Mouse (Mus musculus) CH12.LX (cell line): ENCODE measurements at regions not wholly inside any gene's neighbourhood (a gene's known extent, or its start where the extent isn't known, plus 50 kb on each side); places are given as distances from the start of the nearest gene placed in this dataset.
A peak's percentile ranks its signal among the peaks of the same experiment; 100 is the strongest.

Experiments
- DNase-seq: peaks from one replicate; pipeline ENCODE4 v3.0.0-alpha.2; 2013; ENCODE audit errors: extremely low read depth
- H3K27ac ChIP-seq: 2 replicates; pipeline ENCODE4 v1.5.1; 2012; ENCODE audit warnings: low read depth, mild to moderate bottlenecking, control low read depth, moderate library complexity; ENCODE audit not compliant: insufficient read depth
- H3K27me3 ChIP-seq: replicated peaks from 2 replicates; pipeline ENCODE3; 2012; ENCODE audit warnings: inconsistent platforms
- H3K36me3 ChIP-seq, 2 experiments: replicated peaks in 1 of 2; 2 replicates each; pipeline versions ENCODE3 to v1.6.1; 2012; ENCODE audit warnings: inconsistent platforms in 1 of 2, low read length in 1 of 2, mild to moderate bottlenecking in 1 of 2, mixed read lengths in 1 of 2, moderate library complexity in 1 of 2; ENCODE audit not compliant: control insufficient read depth in 1 of 2, insufficient read depth in 1 of 2
- H3K4me1 ChIP-seq, 2 experiments: 2 replicates each; pipeline ENCODE4 v1.6.1; 2012; ENCODE audit warnings: inconsistent platforms in 1 of 2, moderate library complexity in 1 of 2; ENCODE audit not compliant: insufficient read depth in 2 of 2, control insufficient read depth in 1 of 2
- H3K4me2 ChIP-seq: 2 replicates; pipeline ENCODE4 v1.6.1; 2012; ENCODE audit warnings: low read depth, mild to moderate bottlenecking, control low read depth; ENCODE audit not compliant: poor library complexity, insufficient read depth, severe bottlenecking
- H3K4me3 ChIP-seq, 3 experiments: fragments of 150-350 bp in 1 of 3; sonication (generic) in 1 of 3; replicated peaks in 1 of 3; 2 replicates each; pipeline versions ENCODE3 to v1.5.1; 2011 to 2012; ENCODE audit warnings: low read depth in 2 of 3, low read length in 2 of 3, mild to moderate bottlenecking in 2 of 3, moderate library complexity in 2 of 3, control low read depth in 1 of 3, improper control_type of control experiment in 1 of 3, inconsistent platforms in 1 of 3, mixed read lengths in 1 of 3; ENCODE audit not compliant: poor library complexity in 1 of 3
- H3K79me2 ChIP-seq: replicated peaks from 2 replicates; pipeline ENCODE4 v1.6.1; 2012; ENCODE audit warnings: mild to moderate bottlenecking, moderate library complexity; ENCODE audit not compliant: control insufficient read depth, poor library complexity, insufficient read depth, severe bottlenecking; ENCODE audit errors: extremely low read depth
- H3K9ac ChIP-seq: 2 replicates; pipeline ENCODE4 v1.6.1; 2012; ENCODE audit warnings: low read depth, mild to moderate bottlenecking, control low read depth, moderate library complexity; ENCODE audit not compliant: insufficient read depth
- H3K9me3 ChIP-seq: replicated peaks from 2 replicates; pipeline ENCODE3; 2012; ENCODE audit warnings: low read length, inconsistent platforms, mixed read lengths
- BHLHE40 ChIP-seq: IDR thresholded peaks from 2 replicates; pipeline ENCODE4 v1.6.1; 2011; ENCODE audit warnings: mild to moderate bottlenecking, low read depth, low read length, improper control_type of control experiment
- CHD2 ChIP-seq: IDR thresholded peaks from 2 replicates; pipeline ENCODE4 v1.6.1; 2011; ENCODE audit warnings: low read length, improper control_type of control experiment
- CTCF ChIP-seq, 2 experiments: IDR thresholded peaks in 1 of 2; conservative IDR thresholded peaks in 1 of 2; 2 replicates each; pipeline ENCODE4 v1.5.1; 2011 to 2012; ENCODE audit warnings: low read depth in 2 of 2, low read length in 2 of 2, improper control_type of control experiment in 1 of 2, inconsistent platforms in 1 of 2, mild to moderate bottlenecking in 1 of 2, moderate library complexity in 1 of 2
- E2F4 ChIP-seq: IDR thresholded peaks from 2 replicates; pipeline ENCODE4 v1.6.1; 2011; ENCODE audit warnings: low read depth, low read length, improper control_type of control experiment; ENCODE audit not compliant: insufficient replicate concordance
- ELF1 ChIP-seq: IDR thresholded peaks from 2 replicates; pipeline ENCODE4 v1.6.1; 2014; ENCODE audit warnings: low read depth, mild to moderate bottlenecking, inconsistent platforms, low read length, improper control_type of control experiment
- ETS1 ChIP-seq: conservative IDR thresholded peaks from 2 replicates; pipeline ENCODE4 v1.6.1; 2012; ENCODE audit warnings: low read depth, mild to moderate bottlenecking, inconsistent platforms, low read length, improper control_type of control experiment, moderate library complexity
- GABPA ChIP-seq: IDR thresholded peaks from 2 replicates; pipeline ENCODE4 v1.6.1; 2012; ENCODE audit warnings: low read depth, low read length, improper control_type of control experiment, inconsistent platforms; ENCODE audit not compliant: insufficient replicate concordance
- IRF4 ChIP-seq: IDR thresholded peaks from 2 replicates; pipeline ENCODE4 v1.6.1; 2014; ENCODE audit warnings: low read depth, mild to moderate bottlenecking, inconsistent platforms, low read length, improper control_type of control experiment
- JUN ChIP-seq: IDR thresholded peaks from 2 replicates; pipeline ENCODE4 v1.6.1; 2011; ENCODE audit warnings: low read depth, mild to moderate bottlenecking, low read length, improper control_type of control experiment, moderate library complexity; ENCODE audit not compliant: insufficient read depth
- JUND ChIP-seq: conservative IDR thresholded peaks from 2 replicates; pipeline ENCODE4 v1.6.1; 2011; ENCODE audit warnings: low read depth, low read length, improper control_type of control experiment
- MAFK ChIP-seq: IDR thresholded peaks from 2 replicates; pipeline ENCODE4 v1.6.1; 2011; ENCODE audit warnings: low read length, improper control_type of control experiment; ENCODE audit not compliant: insufficient replicate concordance
- MXI1 ChIP-seq: IDR thresholded peaks from 2 replicates; pipeline ENCODE4 v1.6.1; 2011; ENCODE audit warnings: mild to moderate bottlenecking, low read depth, low read length, improper control_type of control experiment
- MYC ChIP-seq: IDR thresholded peaks from 2 replicates; pipeline ENCODE4 v1.6.1; 2011; ENCODE audit warnings: low read depth, mild to moderate bottlenecking, improper control_type of control experiment, low read length
- POLR2A ChIP-seq: IDR thresholded peaks from 2 replicates; pipeline ENCODE4 v1.6.1; 2011; ENCODE audit warnings: low read depth, mild to moderate bottlenecking, improper control_type of control experiment, low read length
- POLR2AphosphoS2 ChIP-seq: IDR thresholded peaks from 2 replicates; pipeline ENCODE4 v1.6.1; 2011; ENCODE audit warnings: low read depth, low read length, improper control_type of control experiment
- RAD21 ChIP-seq: IDR thresholded peaks from 2 replicates; pipeline ENCODE4 v1.6.1; 2011; ENCODE audit warnings: low read depth, mild to moderate bottlenecking, low read length, improper control_type of control experiment, moderate library complexity
- RCOR1 ChIP-seq: conservative IDR thresholded peaks from 2 replicates; pipeline ENCODE4 v1.6.1; 2012; ENCODE audit warnings: low read depth, mild to moderate bottlenecking, inconsistent platforms, low read length, improper control_type of control experiment
- SMC3 ChIP-seq: IDR thresholded peaks from 2 replicates; pipeline ENCODE4 v1.6.1; 2011; ENCODE audit warnings: low read depth, low read length, improper control_type of control experiment
- ZC3H11A ChIP-seq: IDR thresholded peaks from 2 replicates; pipeline ENCODE4 v1.6.1; 2012; ENCODE audit warnings: low read depth, mild to moderate bottlenecking, inconsistent platforms, low read length, improper control_type of control experiment
- ZNF384 ChIP-seq: IDR thresholded peaks from 2 replicates; pipeline ENCODE4 v1.6.1; 2012; ENCODE audit warnings: low read depth, low read length, improper control_type of control experiment, inconsistent platforms
- dilution Hi-C: fragments of 300-500 bp; cut with MboI; formaldehyde crosslinking; loops from 2 replicates; pipeline ENCODE4 v1.14.3; 2020; ENCODE audit warnings: low sequenced_read_pairs; ENCODE audit not compliant: extremely low pct_unique_long_range_greater_than_20kb, extremely low pct_ligation_motif_present
- in situ Hi-C: fragments of 300-500 bp; cut with MboI; formaldehyde crosslinking; loops from 3 replicates; pipeline ENCODE4 v1.14.3; 2019; ENCODE audit warnings: low sequenced_read_pairs, low pct_ligation_motif_present, low pct_unique_long_range_greater_than_20kb, mixed read lengths

DNA sequence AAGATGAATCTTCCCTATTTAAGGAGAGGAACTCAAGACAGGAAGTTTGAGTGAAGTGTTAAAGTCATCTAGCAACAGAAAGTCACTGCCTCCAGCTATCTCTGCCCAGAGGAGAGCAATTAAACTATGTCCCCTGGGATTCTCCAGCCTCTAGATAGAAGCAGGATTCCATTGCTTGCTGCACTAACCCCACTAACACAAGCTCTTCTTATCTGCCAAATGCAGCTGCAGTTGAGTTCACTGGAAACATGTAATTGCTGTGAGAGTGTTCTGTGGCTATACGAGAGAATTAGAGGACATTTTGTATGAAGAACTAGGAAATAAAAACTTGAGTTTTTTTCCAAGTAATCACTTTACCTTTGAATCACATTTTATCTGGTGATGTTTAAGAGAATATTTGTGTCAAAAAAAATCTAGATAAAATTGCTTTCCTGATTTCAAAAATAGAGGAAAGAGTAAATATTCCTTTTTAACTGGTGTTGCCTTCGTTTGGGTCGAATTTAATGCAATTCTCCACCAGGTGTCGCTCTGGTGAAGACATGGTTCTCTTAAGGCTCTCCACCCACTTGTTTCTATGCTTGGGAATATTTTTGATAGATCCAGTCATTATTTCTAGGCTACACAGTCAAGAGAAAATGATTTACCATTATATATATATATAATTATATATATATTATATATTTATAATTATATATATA lies 121.1 kb upstream of the Bmp2 start:
- Histone ChIP-seq H3K4me2 (no peak overlapping the region), H3K36me3 (no peaks in the 10 kb centered on the region), H3K27me3 (no peaks in the 10 kb centered on the region), H3K79me2 (no peaks in the 10 kb centered on the region), H3K4me3 (no peak overlapping the region), H3K27ac (no peak overlapping the region), H3K9ac (no peak overlapping the region), H3K9me3 (peaks cover 17% of the 10 kb centered on the region), H3K4me1 (peaks cover 0 to 10% of the 10 kb centered on the region in 2 experiments; a peak in 2 of 4 replicates)
- peak; percentile 18 for DNase-seq
- TF ChIP-seq MAFK: no peak
- peak; percentile 36 for TF ChIP-seq RAD21
- no peak for TF ChIP-seq ETS1
- no peak for TF ChIP-seq ZNF384
- peak; percentile 42; the same call in 1 of the 2 replicates for TF ChIP-seq SMC3
- TF ChIP-seq CTCF (conservative IDR thresholded peaks at IDR 0.05 in 1 of 2, IDR thresholded peaks at IDR 0.05 in 1 of 2; ENCODE audit: low read depth in 2 of 2, low read length in 2 of 2): peak in 1 of 2 experiments; percentile 46; a peak in 2 of 4 replicates
- dilution Hi-C loops (no loop called here), in situ Hi-C loops (no loop called here)

DNA sequence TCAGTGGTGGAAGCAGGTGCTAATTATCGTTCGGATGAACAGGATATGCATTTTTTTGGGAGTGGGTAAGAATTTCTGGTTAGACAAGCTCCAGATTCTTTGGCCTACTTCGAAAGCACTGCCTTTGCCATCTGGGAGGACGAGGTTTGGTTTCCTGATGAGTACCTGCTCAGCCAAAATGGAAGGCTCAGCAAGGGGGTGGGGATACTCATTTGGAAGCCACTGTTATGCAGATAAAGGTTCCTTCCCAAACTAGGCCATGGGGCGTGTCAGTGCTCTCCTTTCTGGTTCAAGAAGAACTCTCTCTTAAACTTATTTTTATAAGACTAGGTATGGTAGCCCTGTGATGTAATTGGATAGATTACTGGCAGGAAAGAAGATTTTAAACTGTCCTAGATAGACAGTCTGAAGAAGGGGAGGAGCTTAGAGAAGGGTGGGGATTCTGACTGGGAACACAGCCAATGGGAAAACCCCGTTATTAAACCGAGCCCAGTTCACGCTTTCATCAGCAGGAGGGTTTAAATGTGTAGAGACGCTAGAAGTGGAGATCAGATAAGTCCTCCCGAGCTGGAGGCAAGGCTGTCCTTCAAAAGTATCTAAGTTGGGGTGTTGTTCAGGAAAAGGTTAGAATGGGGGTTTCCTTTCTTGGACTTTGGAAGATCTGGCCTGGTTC lies 119.7 kb upstream of the Bmp2 start:
- Histone ChIP-seq H3K4me2 (no peak overlapping the region), H3K9ac (no peak overlapping the region), H3K79me2 (no peaks in the 10 kb centered on the region), H3K36me3 (no peaks in the 10 kb centered on the region), H3K4me3 (no peak overlapping the region), H3K4me1 (peaks cover 0 to 10% of the 10 kb centered on the region in 2 experiments; a peak in 2 of 4 replicates), H3K27me3 (no peaks in the 10 kb centered on the region), H3K27ac (no peak overlapping the region), H3K9me3 (peaks cover 18% of the 10 kb centered on the region)
- DNase-seq: no peak
- dilution Hi-C loops: no loop called here
- TF ChIP-seq RCOR1 (no peak), BHLHE40 (no peak), ZC3H11A (no peak), CTCF (conservative IDR thresholded peaks at IDR 0.05 in 1 of 2, IDR thresholded peaks at IDR 0.05 in 1 of 2; ENCODE audit: low read depth in 2 of 2, low read length in 2 of 2) (no peak), IRF4 (no peak), MXI1 (no peak), E2F4 (no peak), POLR2A (no peak), POLR2AphosphoS2 (no peak), MYC (no peak), JUN (no peak), ELF1 (no peak), CHD2 (no peak), JUND (no peak), GABPA (no peak), ZNF384 (no peak)
- in situ Hi-C loops: no loop called here
